Mouse (Mus musculus) midbrain, embryonic 10.5 days (tissue): Measurements from ENCODE around the gene Lrp5. TPM values are rescaled to one million over a fixed set of nuclear protein-coding genes. Genes with fewer than 3 reads are reported as not detected.
"Not testable (repeated sequence)": the region's sequence is repeated elsewhere in the genome, so short reads cannot be mapped to it uniquely, and the experiment has no call there.

Source experiments
- DNase-seq: peaks from one replicate; pipeline ENCODE4 v3.0.0-alpha.2; 2017; ENCODE audit warnings: low spot score
- H3K27ac ChIP-seq: fragments of 300-500 bp; sonication (generic); replicated peaks from 2 replicates; pipeline ENCODE4 v1.5.1; 2016; ENCODE audit warnings: mild to moderate bottlenecking
- H3K27me3 ChIP-seq: fragments of 300-500 bp; sonication (generic); 2 replicates; pipeline ENCODE4 v1.6.1; 2016; ENCODE audit warnings: low read depth, mild to moderate bottlenecking; ENCODE audit not compliant: poor library complexity, severe bottlenecking
- H3K36me3 ChIP-seq: fragments of 300-500 bp; sonication (generic); 2 replicates; pipeline ENCODE4 v1.6.1; 2016; ENCODE audit warnings: mild to moderate bottlenecking, moderate library complexity
- H3K4me1 ChIP-seq: fragments of 300-500 bp; sonication (generic); 2 replicates; pipeline ENCODE4 v1.6.1; 2016
- H3K4me3 ChIP-seq: fragments of 300-500 bp; sonication (generic); 2 replicates; pipeline ENCODE4 v1.5.1; 2016; ENCODE audit warnings: mild to moderate bottlenecking, moderate library complexity
- H3K9me3 ChIP-seq: fragments of 300-500 bp; sonication (generic); replicated peaks from 2 replicates; pipeline ENCODE4 v1.6.1; 2016; ENCODE audit warnings: mild to moderate bottlenecking
- WGBS: fragments of 180-500 bp; shearing (Covaris S2); methylation state at CpG from one replicate; pipeline ENCODE4 v1.1.7; 2016; 5-methylcytosine and 5-hydroxymethylcytosine counted together
- polyA plus RNA-seq: library from polyadenylated mRNA; unstranded; fragments of >200 nt; fragmentation: Nextera tagmentation; extraction: Ambion mirVana; gene quantifications from 2 replicates; pipeline ENCODE4 v1.2.1, GENCODE M21; 2016

Lrp5 gene
- polyA plus RNA-seq, 1 experiment from 2014 or later: 2.5 TPM

DNA sequence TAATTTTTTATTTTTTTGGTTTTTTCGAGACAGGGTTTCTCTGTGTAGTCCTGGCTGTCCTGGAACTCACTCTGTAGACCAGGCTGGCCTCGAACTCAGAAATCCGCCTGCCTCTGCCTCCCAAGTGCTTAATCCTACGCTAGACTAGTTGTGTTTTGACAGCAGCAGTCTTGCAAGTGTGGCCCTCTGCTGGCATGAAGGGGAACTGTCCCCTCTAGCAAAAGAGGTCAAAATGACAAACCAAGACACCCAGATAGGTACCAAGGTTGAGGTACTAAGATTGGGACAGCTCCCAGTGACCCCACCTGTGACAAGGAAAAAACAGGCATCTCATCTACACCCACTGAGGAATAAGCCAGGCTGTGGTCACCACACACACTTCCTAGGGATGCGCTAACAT, 98.6 kb downstream of the Lrp5 start:
- not testable (repeated sequence) for DNase-seq, H3K4me3 ChIP-seq
- H3K36me3 ChIP-seq: peaks cover 88% of the 10 kb centered on the region

DNA sequence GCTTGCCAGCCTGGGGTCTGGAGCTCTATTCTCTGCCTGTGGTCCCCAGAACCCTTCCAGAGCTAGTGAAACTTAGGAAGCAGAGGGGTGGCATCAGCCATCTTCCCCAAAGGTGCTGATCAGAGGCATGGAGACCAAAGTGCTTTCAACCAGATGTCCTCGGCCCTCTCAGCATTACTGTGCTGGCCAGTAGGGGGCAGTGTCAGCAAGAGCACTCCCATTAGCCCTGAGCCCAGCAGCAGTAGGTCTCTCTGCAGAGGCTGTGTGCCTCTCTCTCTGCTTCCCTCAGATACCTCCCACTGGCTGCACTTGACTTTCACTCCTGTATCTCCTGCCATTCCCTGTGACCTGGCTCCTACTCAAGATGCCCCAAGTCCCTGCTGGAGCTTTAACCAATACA, 99.8 kb downstream of the Lrp5 start:
- Histone ChIP-seq H3K27ac (no peak overlapping the region), H3K4me1 (no peaks in the 10 kb centered on the region), H3K4me3 (no peak overlapping the region), H3K36me3 (peaks cover 76% of the 10 kb centered on the region), H3K9me3 (no peaks in the 10 kb centered on the region; the same call in 1 of the 2 replicates), H3K27me3 (no peaks in the 10 kb centered on the region)
- 48% methylated on average over 1 of the region's 1 CpGs for WGBS
- peak; percentile 53 for DNase-seq

More for the DNA sequence above, 98.6 kb downstream of the Lrp5 start:
- H3K27me3 ChIP-seq, H3K9me3 ChIP-seq, H3K4me1 ChIP-seq, H3K27ac ChIP-seq: not testable (repeated sequence)
- WGBS: 93% methylated on average over 5 of the region's 5 CpGs

DNA sequence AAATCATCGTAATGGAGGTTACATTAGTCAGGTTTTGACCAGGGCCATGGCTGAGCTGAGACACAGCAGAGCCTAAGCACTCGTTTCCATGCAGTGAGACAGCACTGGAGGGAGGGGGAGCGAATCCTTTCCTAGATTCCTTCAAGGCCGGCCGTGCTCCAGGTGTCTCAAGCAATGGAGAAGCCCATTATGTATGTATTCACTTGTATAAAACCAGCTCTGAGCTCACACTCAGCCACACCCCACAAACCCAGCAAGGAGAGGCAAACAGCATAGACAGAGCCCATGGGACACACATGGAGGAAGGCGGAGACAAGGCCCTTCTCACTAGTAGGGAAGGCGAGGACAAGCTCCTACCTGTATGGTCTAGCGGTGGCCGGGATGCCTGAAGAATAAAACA, 100.3 kb downstream of the Lrp5 start:
- Histone ChIP-seq H3K36me3 (peaks cover 71% of the 10 kb centered on the region), H3K9me3 (no peaks in the 10 kb centered on the region; the same call in 1 of the 2 replicates), H3K4me3 (no peak overlapping the region), H3K27ac (no peak overlapping the region), H3K4me1 (no peaks in the 10 kb centered on the region), H3K27me3 (no peaks in the 10 kb centered on the region)
- no peak for DNase-seq
- 93% methylated on average over 9 of the region's 9 CpGs for WGBS

DNA sequence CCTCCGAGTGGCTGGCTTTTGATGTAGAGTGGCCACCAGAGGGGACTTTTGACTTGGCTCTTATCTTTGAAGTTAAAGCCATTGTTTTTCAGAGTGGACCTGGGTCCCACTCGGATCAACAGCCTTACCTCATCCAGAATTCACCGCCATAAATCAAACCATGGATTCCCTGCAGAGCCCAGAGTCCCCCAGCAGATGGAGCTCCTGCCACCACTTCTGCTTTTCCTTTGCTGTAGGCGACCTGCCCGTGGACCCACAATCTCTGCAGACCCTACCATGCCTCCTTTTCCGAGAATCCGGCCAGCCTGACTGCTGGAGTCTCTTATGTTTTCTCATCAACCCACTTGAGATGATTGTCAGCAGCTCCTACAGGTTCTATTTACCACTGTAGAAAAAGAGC, 105.0 kb downstream of the Lrp5 start:
- peak; percentile 56 for DNase-seq
- Histone ChIP-seq H3K36me3 (peaks cover 30% of the 10 kb centered on the region), H3K9me3 (no peaks in the 10 kb centered on the region), H3K4me1 (peaks cover 9% of the 10 kb centered on the region), H3K27me3 (no peaks in the 10 kb centered on the region), H3K4me3 (no peak overlapping the region), H3K27ac (no peak overlapping the region)
- WGBS: 34% methylated on average over 7 of the region's 7 CpGs

DNA sequence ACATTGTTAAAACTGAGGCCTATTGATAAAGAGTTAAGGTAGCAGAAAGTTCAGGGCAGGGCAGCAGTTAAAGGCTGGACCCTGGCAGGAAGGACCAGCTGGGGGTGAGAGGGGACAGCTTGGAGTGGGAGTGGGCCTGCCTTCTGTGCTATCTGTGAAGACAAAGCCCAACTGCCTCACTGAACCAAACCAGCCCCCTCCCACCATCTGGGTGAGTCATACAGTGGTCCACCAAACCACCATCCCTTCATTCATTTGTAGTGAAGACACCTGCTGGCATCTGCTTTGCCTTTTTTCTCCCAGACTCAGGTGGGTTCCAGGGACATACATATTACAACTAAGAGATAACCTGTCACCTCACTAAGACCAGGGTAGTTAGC, 108.5 kb downstream of the Lrp5 start:
- H3K27me3 ChIP-seq: no peaks in the 10 kb centered on the region
- H3K4me3 ChIP-seq: no peak overlapping the region
- no peak overlapping the region for H3K27ac ChIP-seq
- H3K4me1 ChIP-seq: peaks cover 27% of the 10 kb centered on the region
- no peak for DNase-seq
- no peaks in the 10 kb centered on the region for H3K36me3 ChIP-seq
- H3K9me3 ChIP-seq: no peaks in the 10 kb centered on the region

DNA sequence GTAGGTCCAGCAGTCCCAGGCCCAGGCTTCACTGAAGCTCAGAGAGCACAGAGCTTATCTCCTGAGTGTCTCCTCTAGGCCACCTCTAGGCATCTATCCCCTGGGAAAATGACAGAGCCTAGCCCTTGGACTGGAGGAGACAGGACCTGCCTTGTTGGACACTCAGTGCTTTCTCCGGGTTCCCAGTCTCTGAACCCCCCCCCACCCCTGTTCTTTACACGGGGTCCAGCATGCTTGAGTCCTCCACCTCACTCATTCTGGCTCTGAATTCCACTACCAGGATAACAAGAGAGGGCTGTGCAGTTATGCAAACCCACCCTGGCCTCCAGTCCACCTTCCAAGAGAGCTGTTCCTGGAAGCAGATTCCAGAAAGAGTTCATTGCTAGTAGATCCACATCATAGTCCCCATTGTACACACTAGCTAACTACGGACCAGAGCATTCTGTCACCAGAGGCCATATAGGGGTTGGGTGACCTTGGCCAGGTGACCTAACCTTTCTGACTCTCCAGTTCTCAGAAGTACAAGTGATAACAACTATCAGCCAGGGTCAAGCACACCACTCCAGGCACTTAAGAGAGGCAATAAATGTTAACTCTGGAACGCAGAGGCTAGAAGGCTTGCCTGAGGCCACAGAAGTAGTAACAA, 109.0 kb downstream of the Lrp5 start:
- Histone ChIP-seq H3K4me1 (peaks cover 27% of the 10 kb centered on the region), H3K27me3 (no peaks in the 10 kb centered on the region), H3K9me3 (no peaks in the 10 kb centered on the region), H3K4me3 (no peak overlapping the region), H3K36me3 (peaks cover 3% of the 10 kb centered on the region; the same call in 1 of the 2 replicates), H3K27ac (peak overlapping the region; percentile 99; the same call in 1 of the 2 replicates)
- no peak for DNase-seq
- WGBS: 92% methylated on average over 4 of the region's 4 CpGs

DNA sequence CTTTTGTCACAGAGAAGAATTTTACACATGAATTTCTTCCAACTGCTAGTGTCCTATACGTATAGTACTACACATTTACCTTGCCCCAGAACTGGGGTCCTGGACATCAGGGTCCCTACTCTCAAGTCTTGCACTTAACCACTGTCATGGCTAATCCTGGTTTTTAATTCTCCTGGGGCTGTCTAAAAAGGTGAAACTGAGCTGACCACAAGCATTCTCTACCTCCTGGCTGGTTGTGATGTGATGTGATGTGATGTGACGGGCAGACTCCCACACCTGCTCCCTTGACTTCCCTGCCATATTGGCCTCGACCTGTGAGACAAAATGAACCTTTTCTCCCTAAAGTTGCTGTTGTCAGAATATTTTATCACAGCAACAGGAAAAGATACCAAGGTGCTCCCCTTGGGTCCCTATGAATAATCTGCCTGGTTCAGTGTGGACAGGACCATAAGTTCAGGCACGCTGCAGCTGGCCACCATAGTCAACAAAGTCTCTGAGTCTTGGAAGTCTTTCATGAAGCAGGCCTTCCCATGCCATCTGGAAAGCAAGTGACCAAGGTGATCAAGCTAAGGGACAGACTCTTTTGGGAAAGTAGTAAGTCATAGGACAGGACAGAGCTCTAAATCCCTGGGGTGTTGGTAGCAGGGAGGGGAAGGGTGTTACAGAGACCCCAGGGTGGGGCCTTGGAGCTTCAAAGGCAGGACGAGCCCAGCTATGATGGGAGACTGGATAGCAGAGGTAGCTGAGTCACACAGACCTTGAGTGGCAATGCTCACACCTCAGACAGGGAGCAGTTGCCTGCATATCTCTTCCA, 109.7 kb downstream of the Lrp5 start:
- H3K27ac ChIP-seq: peak overlapping the region; percentile 99
- WGBS: 71% methylated on average over 5 of the region's 5 CpGs

DNA sequence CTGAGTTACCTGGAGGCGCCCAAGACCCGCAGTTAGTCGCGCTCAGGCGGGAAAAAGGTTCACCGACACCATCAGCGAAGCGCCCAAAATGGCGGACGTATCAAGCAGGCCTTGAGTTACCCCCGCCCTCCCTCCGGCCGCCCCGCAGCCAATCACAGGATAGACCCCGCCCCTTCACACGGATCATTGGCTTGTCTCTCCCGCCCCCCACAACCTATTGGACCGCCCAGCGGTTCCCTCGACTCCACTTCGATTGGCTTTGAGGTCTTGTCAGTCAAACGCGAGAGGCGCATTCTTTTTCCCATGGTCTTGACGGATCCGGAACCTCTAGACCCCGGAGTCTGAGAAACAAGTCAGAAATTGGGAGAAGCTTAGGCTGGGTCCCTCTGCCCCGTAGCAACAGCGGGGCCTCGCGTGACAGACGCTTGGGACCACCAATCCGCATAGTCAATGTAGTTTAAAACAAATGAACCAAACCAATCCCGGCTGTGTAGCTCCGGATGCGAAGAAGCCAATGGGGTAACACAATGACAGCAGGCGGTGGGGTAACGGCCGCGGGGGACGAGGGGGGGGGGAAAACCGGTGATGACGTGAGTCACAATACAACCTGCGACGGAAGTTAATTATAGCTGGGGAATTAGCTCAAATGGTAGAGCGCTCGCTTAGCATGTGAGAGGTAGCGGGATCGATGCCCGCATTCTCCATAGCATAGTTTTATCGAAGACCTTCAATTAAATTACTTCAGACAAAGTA, 110.6 kb downstream of the Lrp5 start, which contains the start of gene Ppp6r3:
Gene Ppp6r3, minus strand, starts transcription at position 118 of the 753 bp plus-strand sequence.
- Histone ChIP-seq H3K27ac (peak within 1 kb of the TSS; percentile 99), H3K36me3 (peaks cover 14% of the 10 kb centered on the region), H3K9me3 (no peaks in the 10 kb centered on the region), H3K4me3 (peak within 1 kb of the TSS; percentile 96), H3K27me3 (no peaks in the 10 kb centered on the region), H3K4me1 (peaks cover 27% of the 10 kb centered on the region)
- WGBS: under 1% methylated on average over 51 of the region's 51 CpGs
- peak; percentile 99 for DNase-seq

More for the DNA sequence above, 109.7 kb downstream of the Lrp5 start:
- H3K4me3 ChIP-seq: peak overlapping the region; percentile 96
- H3K9me3 ChIP-seq: no peaks in the 10 kb centered on the region
- peaks cover 27% of the 10 kb centered on the region for H3K4me1 ChIP-seq
- H3K27me3 ChIP-seq: no peaks in the 10 kb centered on the region
- no peak for DNase-seq
- peaks cover 8% of the 10 kb centered on the region for H3K36me3 ChIP-seq

DNA sequence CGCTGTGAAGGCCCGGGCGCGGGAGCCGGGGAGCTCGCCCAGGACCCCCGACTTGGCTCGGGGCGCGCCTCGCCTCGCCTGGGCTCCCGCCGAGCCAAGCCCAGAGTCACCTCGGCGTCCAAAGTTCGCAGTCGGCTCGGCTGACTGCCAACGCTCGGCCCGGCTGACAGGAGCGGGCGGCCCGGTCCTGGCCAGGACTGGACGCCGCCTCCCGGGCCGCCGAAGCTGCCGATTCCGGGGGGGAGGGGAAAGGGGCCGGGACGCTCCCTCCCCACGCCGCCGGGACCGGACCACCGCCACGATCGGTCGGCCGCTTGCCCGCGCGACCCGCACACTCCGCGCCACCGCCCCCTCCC, 111.1 kb downstream of the Lrp5 start:
- Histone ChIP-seq H3K4me3 (peak overlapping the region; percentile 96), H3K27ac (peak overlapping the region; percentile 99), H3K27me3 (no peaks in the 10 kb centered on the region), H3K36me3 (peaks cover 14% of the 10 kb centered on the region), H3K4me1 (peaks cover 27% of the 10 kb centered on the region), H3K9me3 (no peaks in the 10 kb centered on the region)
- WGBS: under 1% methylated on average over 50 of the region's 50 CpGs
- DNase-seq: no peak

DNA sequence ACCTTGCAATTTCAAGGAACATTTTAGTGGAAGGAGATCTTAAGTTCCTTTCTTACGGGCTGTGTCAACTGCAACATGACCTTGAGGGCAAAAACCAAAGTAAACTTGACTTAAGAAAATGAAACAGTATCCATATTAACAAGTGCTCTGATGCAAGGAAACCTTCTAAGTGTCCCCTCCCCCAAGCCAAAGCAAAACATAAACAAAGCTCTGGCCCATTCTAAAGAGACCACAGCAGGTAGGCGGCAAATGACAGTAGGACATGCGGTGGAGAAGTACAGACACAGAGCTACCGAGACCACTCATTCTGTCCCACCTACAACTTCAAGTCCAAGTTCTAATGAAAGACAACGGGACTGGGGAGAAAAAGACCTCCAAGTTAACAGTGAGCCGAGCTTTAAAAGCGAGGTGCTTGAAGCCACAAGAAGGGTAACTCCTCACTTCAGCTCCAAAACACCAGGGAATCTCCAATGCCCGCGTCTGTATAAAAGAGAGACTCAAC, 111.7 kb downstream of the Lrp5 start:
- Histone ChIP-seq H3K4me3 (peak overlapping the region; percentile 96), H3K27me3 (no peaks in the 10 kb centered on the region), H3K9me3 (no peaks in the 10 kb centered on the region), H3K27ac (peak overlapping the region; percentile 99), H3K4me1 (peaks cover 27% of the 10 kb centered on the region), H3K36me3 (peaks cover 15% of the 10 kb centered on the region)
- 4% methylated on average over 9 of the region's 9 CpGs for WGBS
- no peak for DNase-seq

DNA sequence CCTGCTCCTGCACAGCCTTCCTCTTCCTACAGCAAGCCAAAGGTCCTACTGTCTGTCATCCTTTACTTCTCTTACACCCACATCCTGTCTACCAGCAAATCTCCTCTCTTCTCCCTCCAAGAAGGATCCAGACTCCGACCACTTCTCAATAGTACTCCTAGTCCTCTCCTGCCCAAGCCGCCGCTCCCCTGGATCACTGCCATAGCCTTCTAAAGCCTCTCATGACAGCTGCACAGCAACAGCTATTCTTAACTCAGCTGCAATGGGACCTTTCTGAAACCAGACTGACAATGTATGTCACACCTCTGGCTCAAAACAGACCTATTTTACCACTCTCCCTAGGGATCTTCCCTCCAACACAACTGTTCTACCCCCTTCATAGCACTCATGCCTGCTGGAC, 122.1 kb downstream of the Lrp5 start:
- H3K4me1 ChIP-seq: no peaks in the 10 kb centered on the region
- 95% methylated on average over 3 of the region's 3 CpGs for WGBS
- peaks cover 80% of the 10 kb centered on the region for H3K36me3 ChIP-seq
- DNase-seq: no peak
- no peak overlapping the region for H3K27ac ChIP-seq
- peaks cover 30% of the 10 kb centered on the region for H3K9me3 ChIP-seq
- H3K27me3 ChIP-seq: no peaks in the 10 kb centered on the region
- H3K4me3 ChIP-seq: no peak overlapping the region

DNA sequence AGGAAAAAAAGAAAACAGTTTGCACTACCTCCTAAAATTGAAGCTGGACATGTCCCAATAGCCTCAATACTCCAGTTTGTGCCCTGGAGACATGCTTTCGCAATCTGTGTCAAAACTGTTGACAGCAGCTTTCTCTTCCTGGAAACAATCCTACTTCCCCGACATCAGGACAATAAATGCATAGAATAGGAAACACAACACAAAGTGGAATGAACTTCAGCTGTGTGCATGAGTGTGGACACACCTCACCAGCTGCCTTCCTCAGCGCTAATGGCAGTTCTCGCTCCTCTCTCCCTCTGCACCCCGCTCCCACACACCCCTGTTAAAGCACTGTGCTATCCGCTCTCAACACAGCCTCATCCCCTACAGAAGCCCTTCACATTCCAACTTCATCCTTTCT, 123.6 kb downstream of the Lrp5 start:
- no peak for DNase-seq
- Histone ChIP-seq H3K27ac (no peak overlapping the region), H3K4me1 (no peaks in the 10 kb centered on the region), H3K36me3 (peaks cover 82% of the 10 kb centered on the region), H3K27me3 (no peaks in the 10 kb centered on the region), H3K4me3 (no peak overlapping the region), H3K9me3 (peaks cover 39% of the 10 kb centered on the region)
- 93% methylated on average over 6 of the region's 6 CpGs for WGBS
